Mouse (Mus musculus) kidney, embryonic 16.5 days (tissue): ENCODE data around the gene Atpaf2. TPM values are rescaled to one million over a fixed set of nuclear protein-coding genes. Genes with fewer than 3 reads are reported as not detected.

Source experiments
- ATAC-seq: fragments of 200-750 bp; cut with Nextera tagmentation; 2 replicates; pipeline ENCODE4 v1.8.0; 2017; ENCODE audit warnings: moderate TSS enrichment; ENCODE audit not compliant: low FRiP score, low TSS enrichment
- H3K27ac ChIP-seq: fragments of 300-500 bp; sonication (generic); 2 replicates; pipeline ENCODE4 v1.5.1; 2014; ENCODE audit warnings: low read length
- H3K27me3 ChIP-seq: fragments of 300-500 bp; sonication (generic); 2 replicates; pipeline ENCODE4 v1.6.1; 2014; ENCODE audit warnings: low read length, control low read depth, mixed read lengths; ENCODE audit not compliant: insufficient read depth
- H3K36me3 ChIP-seq: fragments of 300-500 bp; sonication (generic); 2 replicates; pipeline ENCODE4 v1.6.1; 2014; ENCODE audit warnings: low read length, control low read depth, mixed read lengths; ENCODE audit not compliant: insufficient read depth
- H3K4me1 ChIP-seq: fragments of 300-500 bp; sonication (generic); 2 replicates; pipeline ENCODE4 v1.6.1; 2014; ENCODE audit warnings: low read length, control low read depth, mixed read lengths; ENCODE audit not compliant: insufficient read depth
- H3K4me2 ChIP-seq: fragments of 300-500 bp; sonication (generic); replicated peaks from 2 replicates; pipeline ENCODE4 v1.6.1; 2014; ENCODE audit warnings: low read depth, low read length
- H3K4me3 ChIP-seq: fragments of 300-500 bp; sonication (generic); 2 replicates; pipeline ENCODE4 v1.5.1; 2014; ENCODE audit warnings: mild to moderate bottlenecking, low read length
- H3K9ac ChIP-seq: fragments of 300-500 bp; sonication (generic); replicated peaks from 2 replicates; pipeline ENCODE4 v1.6.1; 2014; ENCODE audit warnings: low read length
- H3K9me3 ChIP-seq: fragments of 300-500 bp; sonication (generic); 2 replicates; pipeline ENCODE4 v1.6.1; 2016; ENCODE audit warnings: low read length, control low read depth
- WGBS: fragments of 180-500 bp; shearing (Covaris S2); extraction: QIAGEN DNeasy Blood & Tissue Kit; methylation state at CpG from one replicate; pipeline ENCODE4 v1.1.7; 2014; 5-methylcytosine and 5-hydroxymethylcytosine counted together
- polyA plus RNA-seq: library from polyadenylated mRNA; unstranded; fragments of >200 nt; fragmentation: Nextera tagmentation; extraction: Ambion mirVana; gene quantifications from 2 replicates; pipeline ENCODE4 v1.2.1, GENCODE M21; 2015

The Atpaf2 gene
- polyA plus RNA-seq, 1 experiment from 2014 or later, result 62.1 TPM

- WGBS, result 92% methylated on average over 2 of the region's 2 CpGs
- H3K9me3 ChIP-seq, result no peaks in the 10 kb centered on the region
- H3K4me1 ChIP-seq, result peaks cover 17% of the 10 kb centered on the region
- no peaks in the 10 kb centered on the region for H3K27me3 ChIP-seq
- no peak overlapping the region for H3K4me2 ChIP-seq
- H3K4me3 ChIP-seq, result no peak overlapping the region
- H3K36me3 ChIP-seq, result no peaks in the 10 kb centered on the region
- H3K9ac ChIP-seq, result no peak overlapping the region
- H3K27ac ChIP-seq, result no peak overlapping the region
- no peak for ATAC-seq
Measured at GRCm38 (mm10) chr11:60355952-60356351, 62.3 kb downstream of the Atpaf2 start.

- H3K27me3 ChIP-seq, result no peaks in the 10 kb centered on the region
- H3K4me1 ChIP-seq, result peaks cover 17% of the 10 kb centered on the region
- H3K27ac ChIP-seq, result peak within 1 kb of the TSS; percentile 74
- peak within 1 kb of the TSS; percentile 95 for H3K4me2 ChIP-seq
- H3K9ac ChIP-seq, result peak within 1 kb of the TSS; percentile 82
- peak within 1 kb of the TSS; percentile 88 for H3K4me3 ChIP-seq
- peak; percentile 100 for ATAC-seq
- no peaks in the 10 kb centered on the region for H3K9me3 ChIP-seq
- under 1% methylated on average over 57 of the region's 57 CpGs for WGBS
- H3K36me3 ChIP-seq, result no peaks in the 10 kb centered on the region
Measured at GRCm38 (mm10) chr11:60352559-60353411, 65.5 kb downstream of the Atpaf2 start, which contains the start of the genes Tom1l2 and Drc3. Gene Tom1l2, minus strand, starts transcription at chr11:60352905. Gene Drc3, plus strand, starts transcription at chr11:60353329.

- H3K4me1 ChIP-seq, result peaks cover 17% of the 10 kb centered on the region
- H3K27ac ChIP-seq, result peak overlapping the region; percentile 74
- ATAC-seq, result no peak
- H3K4me3 ChIP-seq, result peak overlapping the region; percentile 88
- peak overlapping the region; percentile 82 for H3K9ac ChIP-seq
- no peaks in the 10 kb centered on the region for H3K36me3 ChIP-seq
- H3K27me3 ChIP-seq, result no peaks in the 10 kb centered on the region
- H3K4me2 ChIP-seq, result peak overlapping the region; percentile 95
- H3K9me3 ChIP-seq, result no peaks in the 10 kb centered on the region
- WGBS, result 18% methylated on average over 11 of the region's 11 CpGs
Measured at GRCm38 (mm10) chr11:60351925-60352371, 66.3 kb downstream of the Atpaf2 start.

GRCm38 (mm10) chr11:60351388-60351787 lies 66.9 kb downstream of the Atpaf2 start:
- Histone ChIP-seq H3K4me1 (peaks cover 20% of the 10 kb centered on the region), H3K27ac (peak overlapping the region; percentile 74), H3K27me3 (no peaks in the 10 kb centered on the region), H3K4me2 (peak overlapping the region; percentile 95), H3K9ac (peak overlapping the region; percentile 82), H3K9me3 (no peaks in the 10 kb centered on the region), H3K4me3 (peak overlapping the region; percentile 88), H3K36me3 (no peaks in the 10 kb centered on the region)
- 69% methylated on average over 2 of the region's 2 CpGs for WGBS
- no peak for ATAC-seq

Other genes with a start within 250 kb of the Atpaf2 start
- gene Srebf1, start 195.9 kb downstream of the Atpaf2 start, polyA plus RNA-seq, result 51.3 and 62.2 TPM in 2 replicates
- gene Tom1l2, start 65.6 kb downstream of the Atpaf2 start, polyA plus RNA-seq, result 36.3 and 41.7 TPM in 2 replicates
- 2.1 and 2.8 TPM in 2 replicates for gene Drc3, start 65.1 kb downstream of the Atpaf2 start, polyA plus RNA-seq
- gene Gid4, start 1.3 kb downstream of the Atpaf2 start, polyA plus RNA-seq, result 26.5 and 26.6 TPM in 2 replicates
- 123 and 127 TPM in 2 replicates for gene Drg2, start 36.1 kb upstream of the Atpaf2 start, polyA plus RNA-seq
- gene Myo15, start 50.9 kb upstream of the Atpaf2 start, polyA plus RNA-seq, result 0.24 and 0.35 TPM in 2 replicates
- 34.5 and 34.8 TPM in 2 replicates for gene Alkbh5, start 117.9 kb upstream of the Atpaf2 start, polyA plus RNA-seq